20 mouse cellular contexts compared by ENCODE assay signal in the genomic region with DNA sequence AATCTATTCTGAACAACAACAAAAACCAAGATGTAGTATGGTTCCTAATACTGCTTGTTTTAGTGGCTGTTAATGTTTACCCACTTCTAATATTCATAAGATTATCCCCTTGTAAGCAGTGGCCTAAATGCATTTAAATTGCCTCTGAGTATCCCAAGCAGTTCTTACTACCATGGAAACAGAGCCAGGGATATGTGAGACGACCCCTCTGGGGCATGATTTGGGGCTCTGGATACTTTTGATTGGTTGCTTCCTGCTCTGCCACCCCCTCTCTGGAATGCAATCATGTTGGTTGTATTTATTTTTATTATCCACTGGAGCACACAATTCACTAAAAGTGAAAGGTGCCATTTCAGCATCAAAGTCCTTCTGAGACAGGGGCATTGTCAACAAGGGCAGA. TPM values are rescaled to one million over a fixed set of nuclear protein-coding genes. Genes with fewer than 3 reads are reported as not detected.
DNase-seq lines count a peak whose midpoint lies in the region; ATAC-seq lines count a peak whose summit lies in the region.
"Had no signal": no experiment of that assay in that cellular context is flagged by ENCODE, and none has a peak within 500 bp of the region (broad histone marks: within the 10 kb centered on the region; RNA-seq: fewer than 3 reads in every experiment).

No protein-coding gene starts in this region.

- WGBS in hindbrain, embryonic 16.5 days, result 36% methylated on average over 1 of the region's 1 CpGs
- WGBS in hindbrain, embryonic 13.5 days, result 42% methylated on average over 1 of the region's 1 CpGs
- 26% methylated on average over 1 of the region's 1 CpGs for WGBS in neural tube, embryonic 13.5 days
- WGBS in midbrain, embryonic 16.5 days, result 17% methylated on average over 1 of the region's 1 CpGs
- WGBS in neural tube, embryonic 15.5 days, result 23% methylated on average over 1 of the region's 1 CpGs

- H3K4me1 ChIP-seq in hindbrain, embryonic 16.5 days (ENCODE audit: control insufficient read depth, insufficient read depth, low read depth, low read length), result no peaks in the 10 kb centered on the region
- no peaks in the 10 kb centered on the region for H3K4me1 ChIP-seq in hindbrain, embryonic 13.5 days (replicated peaks)
- no peaks in the 10 kb centered on the region; the same call in 1 of the 2 replicates for H3K4me1 ChIP-seq in neural tube, embryonic 13.5 days (replicated peaks)
- no peaks in the 10 kb centered on the region for H3K4me1 ChIP-seq in midbrain, embryonic 16.5 days (ENCODE audit: control insufficient read depth, insufficient read depth, low read length)
- no peaks in the 10 kb centered on the region for H3K4me1 ChIP-seq in neural tube, embryonic 15.5 days
- H3K4me1 ChIP-seq: forebrain, embryonic 13.5 days; heart, embryonic 12.5 days had no signal

- no peak overlapping the region for H3K9ac ChIP-seq in hindbrain, embryonic 16.5 days (ENCODE audit: low read depth, low read length)
- no peak overlapping the region for H3K9ac ChIP-seq in hindbrain, embryonic 13.5 days
- no peak overlapping the region for H3K9ac ChIP-seq in neural tube, embryonic 13.5 days
- no peak overlapping the region for H3K9ac ChIP-seq in midbrain, embryonic 16.5 days (ENCODE audit: low read depth, low read length)
- no peak overlapping the region for H3K9ac ChIP-seq in neural tube, embryonic 15.5 days (replicated peaks)
- H3K9ac ChIP-seq: forebrain, embryonic 13.5 days; forebrain, postnatal 0 days; heart, embryonic 12.5 days; intestine, embryonic 15.5 days had no signal

- peak; percentile 54; the same call in 1 of the 2 replicates for ATAC-seq in hindbrain, embryonic 16.5 days
- no peak; the same call in 1 of the 2 replicates for ATAC-seq in hindbrain, embryonic 13.5 days (ENCODE audit: low FRiP score)
- peak; percentile 93 for ATAC-seq in neural tube, embryonic 13.5 days (ENCODE audit: low read depth)
- peak; percentile 42; the same call in 1 of the 2 replicates for ATAC-seq in midbrain, embryonic 16.5 days
- peak; percentile 91 for ATAC-seq in neural tube, embryonic 15.5 days (ENCODE audit: low FRiP score)
- ATAC-seq: forebrain, embryonic 13.5 days; forebrain, postnatal 0 days; intestine, embryonic 15.5 days had no signal

- H3K4me3 ChIP-seq in hindbrain, embryonic 16.5 days (ENCODE audit: low read length), result no peak overlapping the region
- no peak overlapping the region for H3K4me3 ChIP-seq in hindbrain, embryonic 13.5 days
- H3K4me3 ChIP-seq in neural tube, embryonic 13.5 days, result no peak overlapping the region
- H3K4me3 ChIP-seq in midbrain, embryonic 16.5 days (ENCODE audit: low read depth, low read length), result no peak overlapping the region
- no peak overlapping the region for H3K4me3 ChIP-seq in neural tube, embryonic 15.5 days (replicated peaks)
- H3K4me3 ChIP-seq: forebrain, embryonic 13.5 days; gastrocnemius, adult 2 months; heart, embryonic 12.5 days; intestine, embryonic 15.5 days had no signal

- H3K36me3 ChIP-seq in hindbrain, embryonic 16.5 days (ENCODE audit: control insufficient read depth, insufficient read depth, low read length), result no peaks in the 10 kb centered on the region
- H3K36me3 ChIP-seq in hindbrain, embryonic 13.5 days, result no peaks in the 10 kb centered on the region
- H3K36me3 ChIP-seq in neural tube, embryonic 13.5 days, result no peaks in the 10 kb centered on the region
- H3K36me3 ChIP-seq in midbrain, embryonic 16.5 days (ENCODE audit: control insufficient read depth, insufficient read depth, low read length), result no peaks in the 10 kb centered on the region
- H3K36me3 ChIP-seq in neural tube, embryonic 15.5 days, result no peaks in the 10 kb centered on the region
- H3K36me3 ChIP-seq: heart, embryonic 12.5 days; intestine, embryonic 15.5 days had no signal

- H3K9me3 ChIP-seq in hindbrain, embryonic 16.5 days (ENCODE audit: control insufficient read depth, low read length), result no peaks in the 10 kb centered on the region
- no peaks in the 10 kb centered on the region for H3K9me3 ChIP-seq in hindbrain, embryonic 13.5 days
- H3K9me3 ChIP-seq in neural tube, embryonic 13.5 days, result no peaks in the 10 kb centered on the region
- H3K9me3 ChIP-seq in midbrain, embryonic 16.5 days (replicated peaks; ENCODE audit: control insufficient read depth, low read length, poor library complexity, severe bottlenecking), result no peaks in the 10 kb centered on the region
- H3K9me3 ChIP-seq in neural tube, embryonic 15.5 days (replicated peaks), result no peaks in the 10 kb centered on the region
- H3K9me3 ChIP-seq: forebrain, embryonic 13.5 days; heart, embryonic 12.5 days; intestine, embryonic 15.5 days had no signal

- no peak overlapping the region for H3K27ac ChIP-seq in hindbrain, embryonic 16.5 days (ENCODE audit: low read depth, low read length)
- H3K27ac ChIP-seq in hindbrain, embryonic 13.5 days, result no peak overlapping the region
- no peak overlapping the region; the same call in 1 of the 2 replicates for H3K27ac ChIP-seq in neural tube, embryonic 13.5 days (replicated peaks)
- H3K27ac ChIP-seq in midbrain, embryonic 16.5 days (ENCODE audit: low read length), result no peak overlapping the region
- H3K27ac ChIP-seq in neural tube, embryonic 15.5 days (replicated peaks), result no peak overlapping the region
- H3K27ac ChIP-seq: forebrain, embryonic 13.5 days; gastrocnemius, adult 2 months; intestine, embryonic 15.5 days had no signal

- no peaks in the 10 kb centered on the region for H3K27me3 ChIP-seq in hindbrain, embryonic 16.5 days (replicated peaks; ENCODE audit: control insufficient read depth, insufficient read depth, low read length)
- H3K27me3 ChIP-seq in hindbrain, embryonic 13.5 days, result no peaks in the 10 kb centered on the region
- no peaks in the 10 kb centered on the region for H3K27me3 ChIP-seq in neural tube, embryonic 13.5 days
- no peaks in the 10 kb centered on the region for H3K27me3 ChIP-seq in midbrain, embryonic 16.5 days (ENCODE audit: control insufficient read depth, insufficient read depth, low read depth, low read length)
- no peaks in the 10 kb centered on the region for H3K27me3 ChIP-seq in neural tube, embryonic 15.5 days (replicated peaks)
- H3K27me3 ChIP-seq: forebrain, embryonic 13.5 days; heart, embryonic 12.5 days; intestine, embryonic 15.5 days had no signal

- H3K4me2 ChIP-seq in hindbrain, embryonic 16.5 days (ENCODE audit: low read length), result no peak overlapping the region
- H3K4me2 ChIP-seq in hindbrain, embryonic 13.5 days, result no peak overlapping the region
- no peak overlapping the region for H3K4me2 ChIP-seq in neural tube, embryonic 13.5 days
- no peak overlapping the region for H3K4me2 ChIP-seq in midbrain, embryonic 16.5 days (ENCODE audit: low read length)
- H3K4me2 ChIP-seq in neural tube, embryonic 15.5 days, result no peak overlapping the region
- H3K4me2 ChIP-seq: forebrain, embryonic 13.5 days; heart, embryonic 12.5 days; intestine, embryonic 15.5 days had no signal

- no peak for DNase-seq in neural tube, embryonic 10.5 days (ENCODE audit: extremely low spot score, low spot score)
- no peak for DNase-seq in cerebellum, postnatal 14 days
- DNase-seq: adrenal gland, adult 2 months; adrenal gland, postnatal 25 days; cerebellum, adult 2 months; cerebellum, postnatal 10 days; forebrain, postnatal 0 days; gastrocnemius, adult 2 months; gastrocnemius, postnatal 25 days had no signal

RNA-seq across cellular contexts. Expression of gene Dhrs7, which starts 35.3 kb away (rescaled TPM):
- polyA plus RNA-seq in hindbrain, embryonic 16.5 days (2015; fragmentation: Nextera tagmentation; extraction: Ambion mirVana), result 20.4 and 22.7 TPM in 2 replicates
- polyA plus RNA-seq in hindbrain, embryonic 13.5 days (2015; fragmentation: Nextera tagmentation; extraction: Ambion mirVana), result 11.2 and 11.6 TPM in 2 replicates
- polyA plus RNA-seq in neural tube, embryonic 13.5 days (2015; fragmentation: Nextera tagmentation; extraction: Ambion mirVana), result 15.4 and 16.0 TPM in 2 replicates
- 12.3 and 16.6 TPM in 2 replicates for polyA plus RNA-seq in midbrain, embryonic 16.5 days (2015; fragmentation: Nextera tagmentation; extraction: Ambion mirVana)
- polyA plus RNA-seq in neural tube, embryonic 15.5 days (2015; fragmentation: Nextera tagmentation; extraction: Ambion mirVana), result 21.9 and 25.8 TPM in 2 replicates

RNA-seq across cellular contexts. Expression of gene Gm4756, which starts 50.6 kb away (rescaled TPM):
- polyA plus RNA-seq in hindbrain, embryonic 16.5 days (2015; fragmentation: Nextera tagmentation; extraction: Ambion mirVana), result not detected in 2 replicates
- polyA plus RNA-seq in hindbrain, embryonic 13.5 days (2015; fragmentation: Nextera tagmentation; extraction: Ambion mirVana), result not detected in 2 replicates
- polyA plus RNA-seq in neural tube, embryonic 13.5 days (2015; fragmentation: Nextera tagmentation; extraction: Ambion mirVana), result not detected in 2 replicates
- polyA plus RNA-seq in midbrain, embryonic 16.5 days (2015; fragmentation: Nextera tagmentation; extraction: Ambion mirVana), result not detected in 2 replicates
- not detected in 2 replicates for polyA plus RNA-seq in neural tube, embryonic 15.5 days (2015; fragmentation: Nextera tagmentation; extraction: Ambion mirVana)
- polyA plus RNA-seq: cerebellum, adult 2 months; cortical plate, adult 2 months; embryonic facial prominence, embryonic 14.5 days; forebrain, embryonic 13.5 days; forebrain, postnatal 0 days; heart, embryonic 12.5 days; heart, embryonic 16.5 days had no signal

RNA-seq across cellular contexts. Expression of gene Ppm1a, which starts 57.2 kb away (rescaled TPM):
- 25.7 and 47.5 TPM in 2 replicates for polyA plus RNA-seq in hindbrain, embryonic 16.5 days (2015; fragmentation: Nextera tagmentation; extraction: Ambion mirVana)
- 60.2 and 63.8 TPM in 2 replicates for polyA plus RNA-seq in hindbrain, embryonic 13.5 days (2015; fragmentation: Nextera tagmentation; extraction: Ambion mirVana)
- polyA plus RNA-seq in neural tube, embryonic 13.5 days (2015; fragmentation: Nextera tagmentation; extraction: Ambion mirVana), result 75.4 and 77.2 TPM in 2 replicates
- polyA plus RNA-seq in midbrain, embryonic 16.5 days (2015; fragmentation: Nextera tagmentation; extraction: Ambion mirVana), result 52.3 and 55.9 TPM in 2 replicates
- polyA plus RNA-seq in neural tube, embryonic 15.5 days (2015; fragmentation: Nextera tagmentation; extraction: Ambion mirVana), result 59.5 and 68.7 TPM in 2 replicates
